Comparison of ENCODE assay signal across 17 mouse cellular contexts in genomic region chr2:84623428-84624119, GRCm38 (mm10). TPM values are rescaled to one million over a fixed set of nuclear protein-coding genes. Genes with fewer than 3 reads are reported as not detected.
A peak's percentile ranks its signal among the peaks of the same experiment; 100 is the strongest.
DNase-seq lines count a peak whose midpoint lies in the region; ATAC-seq and TF ChIP-seq lines count a peak whose summit lies in the region.
"Had no signal": no experiment of that assay in that cellular context is flagged by ENCODE, and none has a peak within 500 bp of the region (broad histone marks: within the 10 kb centered on the region; RNA-seq: fewer than 3 reads in every experiment).

No protein-coding gene starts in this region.

- WGBS in kidney, adult 2 months: 57% methylated on average over 3 of the region's 3 CpGs
- 90% methylated on average over 3 of the region's 3 CpGs for WGBS in kidney, embryonic 16.5 days
- WGBS in lung, postnatal 0 days: 46% methylated on average over 3 of the region's 3 CpGs
- WGBS in stomach, embryonic 16.5 days: 78% methylated on average over 3 of the region's 3 CpGs
- 94% methylated on average over 3 of the region's 3 CpGs for WGBS in midbrain, embryonic 14.5 days

- TF ChIP-seq POLR2A in kidney, adult 2 months (IDR thresholded peaks at IDR 0.05; ENCODE audit: low read depth, low read length): no peak

- H3K27me3 ChIP-seq in kidney, adult 2 months (replicated peaks; ENCODE audit: control insufficient read depth, insufficient read depth, low read length): no peaks in the 10 kb centered on the region
- H3K27me3 ChIP-seq in kidney, embryonic 16.5 days (ENCODE audit: insufficient read depth, low read length): no peaks in the 10 kb centered on the region
- H3K27me3 ChIP-seq in lung, postnatal 0 days (replicated peaks; ENCODE audit: insufficient read depth, low read length): no peaks in the 10 kb centered on the region
- H3K27me3 ChIP-seq in stomach, embryonic 16.5 days (ENCODE audit: control insufficient read depth, insufficient read depth, low read length): no peaks in the 10 kb centered on the region
- no peaks in the 10 kb centered on the region for H3K27me3 ChIP-seq in midbrain, embryonic 14.5 days (ENCODE audit: control insufficient read depth, insufficient read depth, low read length)
- H3K27me3 ChIP-seq: CH12.LX; forebrain, embryonic 13.5 days had no signal

- no peak for DNase-seq in kidney, adult 2 months
- DNase-seq in lung, postnatal 0 days (ENCODE audit: low spot score): no peak
- no peak for DNase-seq in lung, postnatal 10 days
- DNase-seq in midbrain, embryonic 14.5 days: no peak
- DNase-seq in adrenal gland, postnatal 10 days: no peak
- DNase-seq: adrenal gland, adult 8-10 months; heart, postnatal 10 days; kidney, adult 18-20 months had no signal

- H3K9me3 ChIP-seq in kidney, embryonic 16.5 days (ENCODE audit: low read length): no peaks in the 10 kb centered on the region
- H3K9me3 ChIP-seq in lung, postnatal 0 days (ENCODE audit: low read length): no peaks in the 10 kb centered on the region
- H3K9me3 ChIP-seq in stomach, embryonic 16.5 days (replicated peaks; ENCODE audit: control insufficient read depth, low read length): no peaks in the 10 kb centered on the region
- no peaks in the 10 kb centered on the region for H3K9me3 ChIP-seq in midbrain, embryonic 14.5 days (ENCODE audit: control insufficient read depth, low read length)
- H3K9me3 ChIP-seq: forebrain, embryonic 13.5 days; limb, embryonic 10.5 days had no signal

- peak overlapping the region; percentile 29 for H3K27ac ChIP-seq in kidney, adult 2 months (ENCODE audit: insufficient read depth, low read depth, low read length)
- H3K27ac ChIP-seq in kidney, embryonic 16.5 days (ENCODE audit: low read length): no peak overlapping the region
- peak overlapping the region; percentile 76 for H3K27ac ChIP-seq in lung, postnatal 0 days (ENCODE audit: low read length)
- H3K27ac ChIP-seq in stomach, embryonic 16.5 days (ENCODE audit: low read length): peak overlapping the region; percentile 55; the same call in 1 of the 2 replicates
- H3K27ac ChIP-seq in midbrain, embryonic 14.5 days (replicated peaks; ENCODE audit: low read depth, low read length): no peak overlapping the region
- H3K27ac ChIP-seq: forebrain, embryonic 13.5 days; limb, embryonic 10.5 days had no signal

- peaks cover 42% of the 10 kb centered on the region for H3K4me1 ChIP-seq in kidney, adult 2 months (ENCODE audit: control insufficient read depth, insufficient read depth, low read length)
- peaks cover 17% of the 10 kb centered on the region for H3K4me1 ChIP-seq in kidney, embryonic 16.5 days (ENCODE audit: insufficient read depth, low read length)
- peaks cover 25% of the 10 kb centered on the region for H3K4me1 ChIP-seq in lung, postnatal 0 days (ENCODE audit: insufficient read depth, low read depth, low read length)
- peaks cover 43% of the 10 kb centered on the region for H3K4me1 ChIP-seq in stomach, embryonic 16.5 days (ENCODE audit: control insufficient read depth, insufficient read depth, low read length)
- H3K4me1 ChIP-seq in midbrain, embryonic 14.5 days (ENCODE audit: control insufficient read depth, insufficient read depth, low read length): no peaks in the 10 kb centered on the region
- H3K4me1 ChIP-seq: forebrain, embryonic 13.5 days had no signal

- H3K36me3 ChIP-seq in kidney, adult 2 months (ENCODE audit: control insufficient read depth, insufficient read depth, low read length): peaks cover 6% of the 10 kb centered on the region
- H3K36me3 ChIP-seq in kidney, embryonic 16.5 days (ENCODE audit: insufficient read depth, low read length): peaks cover 30% of the 10 kb centered on the region
- H3K36me3 ChIP-seq in lung, postnatal 0 days (ENCODE audit: insufficient read depth, low read length): peaks cover 15% of the 10 kb centered on the region; the same call in 1 of the 2 replicates
- peaks cover 17% of the 10 kb centered on the region for H3K36me3 ChIP-seq in stomach, embryonic 16.5 days (ENCODE audit: control insufficient read depth, insufficient read depth, low read length)
- peaks cover 46% of the 10 kb centered on the region for H3K36me3 ChIP-seq in midbrain, embryonic 14.5 days (ENCODE audit: control insufficient read depth, insufficient read depth, low read length)

- no peak overlapping the region for H3K4me3 ChIP-seq in kidney, adult 2 months (ENCODE audit: insufficient read depth, low read depth, low read length)
- H3K4me3 ChIP-seq in kidney, embryonic 16.5 days (ENCODE audit: low read length): no peak overlapping the region
- H3K4me3 ChIP-seq in lung, postnatal 0 days (ENCODE audit: low read depth, low read length): no peak overlapping the region
- H3K4me3 ChIP-seq in stomach, embryonic 16.5 days (replicated peaks; ENCODE audit: low read length): no peak overlapping the region
- H3K4me3 ChIP-seq in midbrain, embryonic 14.5 days (replicated peaks; ENCODE audit: low read depth, low read length): no peak overlapping the region
- H3K4me3 ChIP-seq: forebrain, embryonic 13.5 days; limb, embryonic 10.5 days had no signal

- no peak for TF ChIP-seq CTCF in kidney, adult 2 months (conservative IDR thresholded peaks at IDR 0.05; ENCODE audit: insufficient read depth, insufficient read length, low read depth, low read length)
- TF ChIP-seq CTCF in lung, postnatal 0 days (IDR thresholded peaks at IDR 0.05): no peak

- no peak overlapping the region for H3K9ac ChIP-seq in kidney, embryonic 16.5 days (replicated peaks; ENCODE audit: low read length)
- 0 out of 2 replicates have a peak overlapping the region, but pooled peaks have one; percentile 2 for H3K9ac ChIP-seq in lung, postnatal 0 days (replicated peaks; ENCODE audit: low read depth)
- no peak overlapping the region for H3K9ac ChIP-seq in stomach, embryonic 16.5 days (ENCODE audit: low read length)
- H3K9ac ChIP-seq in midbrain, embryonic 14.5 days (replicated peaks; ENCODE audit: low read length): no peak overlapping the region
- H3K9ac ChIP-seq: forebrain, embryonic 13.5 days had no signal

- H3K4me2 ChIP-seq in kidney, embryonic 16.5 days (replicated peaks; ENCODE audit: low read depth, low read length): no peak overlapping the region
- H3K4me2 ChIP-seq in lung, postnatal 0 days (replicated peaks; ENCODE audit: low read depth, low read length): no peak overlapping the region
- H3K4me2 ChIP-seq in stomach, embryonic 16.5 days (ENCODE audit: low read depth, low read length): no peak overlapping the region
- H3K4me2 ChIP-seq in midbrain, embryonic 14.5 days (ENCODE audit: low read length): no peak overlapping the region
- H3K4me2 ChIP-seq: forebrain, embryonic 13.5 days had no signal

- peak; percentile 41; the same call in 1 of the 2 replicates for TF ChIP-seq EP300 in lung, postnatal 0 days (IDR thresholded peaks at IDR 0.05)

- ATAC-seq in kidney, embryonic 16.5 days (ENCODE audit: low FRiP score, low TSS enrichment): no peak
- 0 out of 2 replicates have a peak, but pooled peaks have one; percentile 8 for ATAC-seq in lung, postnatal 0 days
- ATAC-seq in granulocyte monocyte progenitor cell, adult 5-6 weeks (replicated peaks; ENCODE audit: poor library complexity, severe bottlenecking): peak; percentile 57
- ATAC-seq in stomach, embryonic 16.5 days (ENCODE audit: insufficient read depth, low FRiP score): no peak
- no peak for ATAC-seq in midbrain, embryonic 14.5 days (ENCODE audit: low FRiP score, low TSS enrichment)
- ATAC-seq: forebrain, embryonic 13.5 days had no signal

RNA-seq across cellular contexts. Expression of gene Ctnnd1, which starts 27.0 kb away (rescaled TPM):
- polyA plus RNA-seq in kidney, adult 2 months (2012; rRNA removed): 53.2 and 58.7 TPM in 2 replicates
- polyA plus RNA-seq in kidney, embryonic 16.5 days (2015; fragmentation: Nextera tagmentation; extraction: Ambion mirVana): 55.7 and 59.3 TPM in 2 replicates
- polyA plus RNA-seq in lung, postnatal 0 days (2015; fragmentation: Nextera tagmentation; extraction: Ambion mirVana): 38.2 and 42.9 TPM in 2 replicates
- total RNA-seq in granulocyte monocyte progenitor cell, adult 5-6 weeks (2014; fragmentation: Nextera tagmentation): 30.6 and 34.8 TPM in 2 replicates
- 27.4 and 44.7 TPM in 2 replicates for total RNA-seq in granulocyte monocyte progenitor cell, adult 5-6 weeks (2017)
- 75.7 and 84.4 TPM in 2 replicates for polyA plus RNA-seq in stomach, embryonic 16.5 days (2015; fragmentation: Nextera tagmentation; extraction: Ambion mirVana)
- polyA plus RNA-seq in midbrain, embryonic 14.5 days (2014; fragmentation: Nextera tagmentation; extraction: Ambion mirVana): 21.9 and 33.8 TPM in 2 replicates
- 100 to 1,000 TPM; 112 to 126 TPM for total RNA-seq in adrenal gland, postnatal 10 days (2021)

RNA-seq across cellular contexts. Expression of gene Btbd18, which starts 35.3 kb away (rescaled TPM):
- 0.02 TPM in 1 of 2 replicates, not detected in the other for polyA plus RNA-seq in kidney, adult 2 months (2012; rRNA removed)
- 0.14 and 0.22 TPM in 2 replicates for polyA plus RNA-seq in kidney, embryonic 16.5 days (2015; fragmentation: Nextera tagmentation; extraction: Ambion mirVana)
- polyA plus RNA-seq in lung, postnatal 0 days (2015; fragmentation: Nextera tagmentation; extraction: Ambion mirVana): 0.06 and 0.07 TPM in 2 replicates
- total RNA-seq in granulocyte monocyte progenitor cell, adult 5-6 weeks (2014; fragmentation: Nextera tagmentation): not detected in 2 replicates
- total RNA-seq in granulocyte monocyte progenitor cell, adult 5-6 weeks (2017): not detected in 2 replicates
- polyA plus RNA-seq in stomach, embryonic 16.5 days (2015; fragmentation: Nextera tagmentation; extraction: Ambion mirVana): 0.26 TPM in 2 replicates
- 0.37 and 0.53 TPM in 2 replicates for polyA plus RNA-seq in midbrain, embryonic 14.5 days (2014; fragmentation: Nextera tagmentation; extraction: Ambion mirVana)
- under 1 TPM in 1 of 2 experiments, not detected in 1; 0.15 TPM for total RNA-seq in adrenal gland, postnatal 10 days (2021)
- total RNA-seq: gastrocnemius, adult 8-10 months; heart, postnatal 10 days; layer of hippocampus, postnatal 14 days had no signal
- polyA plus RNA-seq: embryonic facial prominence, embryonic 14.5 days had no signal

RNA-seq across cellular contexts. Expression of gene Selenoh, which starts 47.0 kb away (rescaled TPM):
- 29.6 and 32.2 TPM in 2 replicates for polyA plus RNA-seq in kidney, adult 2 months (2012; rRNA removed)
- polyA plus RNA-seq in kidney, embryonic 16.5 days (2015; fragmentation: Nextera tagmentation; extraction: Ambion mirVana): 304 and 332 TPM in 2 replicates
- polyA plus RNA-seq in lung, postnatal 0 days (2015; fragmentation: Nextera tagmentation; extraction: Ambion mirVana): 94.3 and 102 TPM in 2 replicates
- 189 and 209 TPM in 2 replicates for total RNA-seq in granulocyte monocyte progenitor cell, adult 5-6 weeks (2014; fragmentation: Nextera tagmentation)
- total RNA-seq in granulocyte monocyte progenitor cell, adult 5-6 weeks (2017): 156 and 175 TPM in 2 replicates
- 184 and 203 TPM in 2 replicates for polyA plus RNA-seq in stomach, embryonic 16.5 days (2015; fragmentation: Nextera tagmentation; extraction: Ambion mirVana)
- 220 and 232 TPM in 2 replicates for polyA plus RNA-seq in midbrain, embryonic 14.5 days (2014; fragmentation: Nextera tagmentation; extraction: Ambion mirVana)
- 10 to 100 TPM; 55.4 to 67.6 TPM for total RNA-seq in adrenal gland, postnatal 10 days (2021)

RNA-seq across cellular contexts. Expression of gene Gm28635, which starts 54.3 kb away (rescaled TPM):
- polyA plus RNA-seq in kidney, adult 2 months (2012; rRNA removed): not detected in 2 replicates
- not detected in 2 replicates for polyA plus RNA-seq in kidney, embryonic 16.5 days (2015; fragmentation: Nextera tagmentation; extraction: Ambion mirVana)
- polyA plus RNA-seq in lung, postnatal 0 days (2015; fragmentation: Nextera tagmentation; extraction: Ambion mirVana): not detected in 2 replicates
- not detected in 2 replicates for total RNA-seq in granulocyte monocyte progenitor cell, adult 5-6 weeks (2014; fragmentation: Nextera tagmentation)
- total RNA-seq in granulocyte monocyte progenitor cell, adult 5-6 weeks (2017): not detected in 2 replicates
- polyA plus RNA-seq in stomach, embryonic 16.5 days (2015; fragmentation: Nextera tagmentation; extraction: Ambion mirVana): not detected in 2 replicates
- polyA plus RNA-seq in midbrain, embryonic 14.5 days (2014; fragmentation: Nextera tagmentation; extraction: Ambion mirVana): not detected in 2 replicates
- not detected for total RNA-seq in adrenal gland, postnatal 10 days (2021)
- total RNA-seq: adrenal gland, adult 8-10 months; CH12.LX had no signal
- polyA plus RNA-seq: embryonic facial prominence, embryonic 14.5 days; forebrain, embryonic 13.5 days; limb, embryonic 10.5 days had no signal

RNA-seq across cellular contexts. Expression of gene Med19, which starts 54.6 kb away (rescaled TPM):
- 7.8 and 9.3 TPM in 2 replicates for polyA plus RNA-seq in kidney, adult 2 months (2012; rRNA removed)
- polyA plus RNA-seq in kidney, embryonic 16.5 days (2015; fragmentation: Nextera tagmentation; extraction: Ambion mirVana): 39.2 and 42.6 TPM in 2 replicates
- polyA plus RNA-seq in lung, postnatal 0 days (2015; fragmentation: Nextera tagmentation; extraction: Ambion mirVana): 21.0 and 22.6 TPM in 2 replicates
- 16.7 and 24.4 TPM in 2 replicates for total RNA-seq in granulocyte monocyte progenitor cell, adult 5-6 weeks (2014; fragmentation: Nextera tagmentation)
- 25.5 and 28.5 TPM in 2 replicates for total RNA-seq in granulocyte monocyte progenitor cell, adult 5-6 weeks (2017)
- polyA plus RNA-seq in stomach, embryonic 16.5 days (2015; fragmentation: Nextera tagmentation; extraction: Ambion mirVana): 27.2 and 28.3 TPM in 2 replicates
- 55.4 and 56.5 TPM in 2 replicates for polyA plus RNA-seq in midbrain, embryonic 14.5 days (2014; fragmentation: Nextera tagmentation; extraction: Ambion mirVana)
- total RNA-seq in adrenal gland, postnatal 10 days (2021): 10 to 100 TPM; 18.3 to 19.5 TPM

Comparison
In these comparisons a context has a peak if more than half of its experiments do, and no peak if none do; other contexts are left out.
1. H3K27ac ChIP-seq: peak in kidney, adult 2 months (single experiment), lung, postnatal 0 days (single experiment) and stomach, embryonic 16.5 days (single experiment); none in kidney, embryonic 16.5 days (single experiment) and midbrain, embryonic 14.5 days (single experiment).
2. ATAC-seq: peak in lung, postnatal 0 days (single experiment) and granulocyte monocyte progenitor cell, adult 5-6 weeks (single experiment); none in kidney, embryonic 16.5 days (single experiment), stomach, embryonic 16.5 days (single experiment) and midbrain, embryonic 14.5 days (single experiment).